Mouse (Mus musculus) cerebellum, adult 9-10 months (tissue): ENCODE results near the gene Stat3.

Experiments
- DNase-seq: peaks from one replicate; pipeline ENCODE4 v3.0.0; 2022

The Stat3 gene

DNA sequence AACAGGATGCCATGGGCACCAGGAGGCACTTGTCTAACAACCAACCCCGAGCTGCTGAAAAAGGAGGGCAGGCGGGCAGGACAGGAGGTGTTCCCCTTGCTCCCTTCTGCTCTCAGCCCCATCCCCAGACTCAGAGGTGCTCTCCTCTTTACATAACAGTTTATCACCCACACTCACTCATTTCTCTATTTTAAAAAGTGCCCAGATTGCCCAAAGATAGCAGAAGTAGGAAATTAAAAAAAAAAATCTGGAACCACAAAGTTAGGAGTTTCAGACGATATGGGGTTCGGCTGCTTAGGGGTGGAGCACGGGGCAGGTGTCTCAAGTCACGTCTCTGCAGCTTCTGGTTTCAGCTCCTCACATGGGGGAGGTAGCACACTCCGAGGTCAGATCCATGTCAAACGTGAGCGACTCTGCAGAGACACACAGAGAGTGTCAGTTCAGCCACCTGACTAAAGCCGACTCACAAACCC, 51.0 kb downstream of the Stat3 start:
- no peak for DNase-seq

DNA sequence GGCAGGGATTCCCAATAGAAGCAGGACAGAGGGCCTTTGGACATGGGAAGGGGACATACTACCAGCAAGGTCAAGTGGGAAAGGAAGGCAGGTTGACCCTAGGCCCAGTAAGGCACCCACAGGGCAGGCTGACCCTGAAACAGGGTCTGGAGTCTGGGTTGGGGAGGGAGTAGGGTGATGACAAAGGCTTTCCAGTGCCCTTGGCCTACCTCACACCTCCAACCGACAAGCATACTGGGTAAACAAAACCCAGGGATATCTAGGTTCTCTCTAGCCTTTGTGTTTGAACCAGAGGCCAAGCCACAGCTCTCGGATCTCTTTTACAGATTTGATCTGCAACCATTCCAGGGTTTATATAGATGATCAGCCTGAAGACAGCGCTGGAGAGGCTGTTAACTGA, 51.6 kb downstream of the Stat3 start:
- DNase-seq = no peak

DNA sequence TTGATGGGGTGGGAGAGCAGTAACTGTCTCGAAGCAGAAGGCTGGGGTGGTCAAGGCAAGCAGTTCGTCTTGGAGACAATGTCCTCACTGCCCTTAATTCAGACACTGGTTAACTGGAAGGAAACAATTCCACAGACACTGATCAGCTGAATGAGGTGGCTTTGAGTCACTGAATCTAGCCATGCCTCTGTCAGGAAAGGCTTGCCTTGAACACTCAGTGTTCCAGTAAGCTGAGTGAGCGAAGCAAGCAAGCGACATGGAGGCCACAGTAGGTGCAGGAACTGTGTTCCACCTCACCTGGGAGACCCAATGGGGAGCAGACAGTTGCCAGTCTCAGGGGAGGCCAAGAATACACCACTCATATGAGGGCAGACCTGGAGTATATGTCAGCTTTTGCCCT, 52.1 kb downstream of the Stat3 start:
- DNase-seq = no peak

DNA sequence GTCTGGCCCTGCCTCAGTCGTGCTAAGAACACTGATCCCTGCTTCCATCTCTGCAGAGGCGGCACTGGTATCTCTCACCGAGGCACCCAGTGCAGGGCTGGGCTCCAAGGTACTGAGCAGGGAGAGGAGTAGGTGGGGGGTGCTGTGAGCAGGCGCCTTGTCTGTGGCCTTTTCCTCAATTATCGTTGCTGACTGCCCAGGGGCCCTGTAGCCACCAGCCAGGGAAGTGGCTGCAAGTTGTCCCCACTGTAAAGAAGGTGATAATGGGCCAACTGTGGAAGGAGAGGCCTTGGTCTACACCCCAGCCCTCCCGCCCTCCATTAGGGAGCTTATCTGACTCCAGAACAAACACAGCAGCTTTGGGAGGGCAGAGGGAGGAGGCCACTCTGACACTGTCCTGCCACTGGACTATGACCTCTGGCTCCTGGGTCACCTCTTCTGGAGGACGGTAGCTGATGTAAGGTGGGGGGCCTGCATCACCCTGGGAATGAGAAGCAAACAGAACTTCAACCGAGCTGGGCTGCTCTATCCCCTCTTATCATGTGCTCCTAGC, 53.1 kb downstream of the Stat3 start:
- no peak for DNase-seq

DNA sequence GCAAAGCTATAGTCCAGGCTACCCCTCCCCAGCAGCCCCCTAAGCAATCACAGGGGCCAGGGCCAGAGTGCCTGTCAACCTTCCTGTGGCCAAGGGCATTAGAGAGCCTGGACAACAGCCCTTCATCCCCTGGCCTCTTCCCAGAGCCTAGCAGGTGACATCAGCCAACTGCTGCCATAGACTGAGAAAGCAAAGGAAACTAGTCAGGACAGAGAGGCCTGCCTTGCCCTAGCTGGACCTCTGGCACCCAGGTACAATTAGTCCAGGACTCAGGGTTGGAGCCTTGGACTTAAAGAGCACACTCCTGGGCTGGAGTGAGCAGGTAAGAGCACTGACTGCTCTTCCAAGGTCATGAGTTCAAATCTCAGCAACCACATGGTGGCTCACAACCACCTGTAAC, 53.9 kb downstream of the Stat3 start:
- no peak for DNase-seq

DNA sequence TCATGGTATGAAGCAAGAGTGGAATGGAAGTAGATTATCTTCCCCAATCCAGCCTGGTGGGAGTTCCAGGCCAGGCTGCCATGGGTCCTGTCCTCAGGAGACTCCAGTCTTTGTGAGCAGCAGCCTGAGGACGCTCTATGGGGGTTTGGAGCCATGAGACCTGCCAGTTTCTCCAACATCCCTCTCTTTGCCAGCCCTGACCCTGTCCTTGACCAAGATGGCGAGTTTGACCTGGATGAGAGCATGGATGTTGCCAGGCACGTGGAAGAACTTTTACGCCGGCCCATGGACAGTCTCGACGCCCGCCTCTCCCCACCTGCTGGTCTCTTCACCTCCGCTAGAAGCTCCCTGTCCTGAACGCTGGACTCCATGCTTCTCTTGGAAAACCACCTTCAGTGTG, 55.7 kb downstream of the Stat3 start:
- no peak for DNase-seq

DNA sequence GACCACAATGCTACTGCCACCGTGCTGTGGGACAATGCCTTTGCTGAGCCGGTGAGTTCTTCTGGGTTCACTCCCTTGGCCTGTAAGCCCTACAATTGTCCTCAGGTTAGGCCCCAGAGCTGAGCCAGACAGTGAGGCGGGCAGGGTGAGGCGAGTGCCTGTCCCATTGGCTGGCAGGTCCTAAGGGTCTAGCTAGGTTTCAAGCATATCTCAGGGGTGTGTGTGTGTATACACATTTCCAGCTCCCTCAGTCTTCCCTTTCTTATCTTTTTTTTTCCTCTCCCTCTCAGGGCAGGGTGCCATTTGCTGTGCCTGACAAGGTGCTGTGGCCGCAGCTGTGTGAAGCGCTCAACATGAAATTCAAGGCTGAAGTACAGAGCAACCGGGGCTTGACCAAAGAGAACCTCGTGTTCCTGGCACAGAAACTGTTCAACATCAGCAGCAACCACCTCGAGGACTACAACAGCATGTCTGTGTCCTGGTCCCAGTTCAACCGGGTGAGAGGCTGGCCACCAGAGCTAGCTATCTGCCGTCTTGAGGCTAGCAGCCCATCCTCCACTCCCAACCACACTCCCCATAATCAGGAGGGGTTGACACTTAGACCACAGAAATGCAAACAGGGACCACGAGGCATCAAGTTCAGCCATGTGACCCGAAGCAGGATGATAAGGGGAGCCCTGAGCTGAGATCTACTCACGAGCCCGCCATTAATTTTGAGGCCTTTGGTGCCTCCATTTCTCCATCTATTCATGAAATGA, 59.8 kb downstream of the Stat3 start:
- DNase-seq = no peak

DNA sequence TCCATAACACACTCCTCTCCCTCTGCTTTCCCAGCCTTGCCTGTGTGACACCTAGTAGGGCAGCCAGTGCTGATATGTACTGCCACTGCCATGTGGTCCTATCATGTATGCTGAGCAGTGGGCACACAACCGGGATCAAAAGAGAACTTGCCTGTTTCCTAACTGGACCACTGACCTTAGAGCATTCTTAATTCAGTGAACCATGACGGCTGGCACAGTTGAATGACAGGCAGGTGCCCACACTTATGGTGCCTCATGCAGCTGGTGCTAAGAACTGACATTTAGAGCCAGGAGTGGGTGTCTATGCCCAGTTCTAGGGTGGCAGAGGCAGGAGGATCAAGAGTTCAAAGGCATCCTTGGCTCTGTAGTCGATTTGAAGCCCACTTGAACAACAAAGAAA, 63.6 kb downstream of the Stat3 start:
- no peak for DNase-seq

DNA sequence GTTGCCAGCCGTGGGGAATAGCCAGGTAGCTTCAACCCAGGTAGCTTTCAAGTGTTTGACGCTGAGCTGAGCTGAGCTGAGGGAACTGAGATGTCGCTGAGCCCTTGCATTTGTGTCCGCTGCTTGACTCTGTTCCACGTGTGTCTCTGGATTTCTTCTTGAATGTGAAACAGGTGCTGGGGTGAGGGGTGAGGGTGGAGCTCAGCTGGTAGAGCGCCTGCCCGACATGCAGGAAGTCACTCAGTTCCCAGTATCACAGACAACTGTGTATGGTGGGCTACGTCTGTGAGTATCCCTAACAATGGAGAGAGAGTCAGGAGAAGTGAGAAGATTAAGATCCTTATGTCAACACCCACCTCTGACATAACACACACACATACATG, 68.4 kb downstream of the Stat3 start:
- DNase-seq = no peak

DNA sequence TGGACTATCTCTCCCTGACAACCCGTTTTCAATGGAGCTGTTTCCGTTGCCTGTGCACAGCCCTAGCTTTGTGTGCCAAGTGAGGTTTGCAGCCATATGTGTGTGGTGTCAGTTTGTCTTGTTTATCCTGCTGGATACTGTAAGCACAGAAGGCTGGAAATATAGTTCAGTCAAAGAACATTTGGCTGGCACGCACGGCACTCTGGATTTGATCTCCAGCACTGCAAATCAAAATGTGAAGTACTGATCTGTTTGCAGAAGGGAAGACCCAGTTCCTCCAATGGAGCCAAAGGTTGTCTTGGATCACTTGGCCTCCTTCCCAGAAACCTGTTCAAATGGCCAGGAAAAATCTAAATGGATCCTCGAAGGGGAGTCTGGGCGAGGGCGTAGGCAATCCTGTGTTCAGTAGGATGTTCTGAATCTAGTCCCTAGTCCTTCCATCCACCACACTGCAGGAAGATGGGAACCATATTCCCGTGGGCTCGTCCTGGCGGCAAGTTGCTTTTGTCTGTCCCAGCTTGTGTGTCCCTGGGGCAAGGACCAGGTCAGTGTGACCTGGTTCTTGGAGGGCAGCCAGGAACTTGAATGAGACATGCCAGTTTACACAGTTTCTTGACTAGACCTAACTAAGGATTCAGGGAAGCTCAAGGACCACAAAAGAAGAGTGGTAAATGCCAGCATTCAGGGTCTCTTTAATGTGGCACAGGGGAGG, 68.9 kb downstream of the Stat3 start:
- no peak for DNase-seq

DNA sequence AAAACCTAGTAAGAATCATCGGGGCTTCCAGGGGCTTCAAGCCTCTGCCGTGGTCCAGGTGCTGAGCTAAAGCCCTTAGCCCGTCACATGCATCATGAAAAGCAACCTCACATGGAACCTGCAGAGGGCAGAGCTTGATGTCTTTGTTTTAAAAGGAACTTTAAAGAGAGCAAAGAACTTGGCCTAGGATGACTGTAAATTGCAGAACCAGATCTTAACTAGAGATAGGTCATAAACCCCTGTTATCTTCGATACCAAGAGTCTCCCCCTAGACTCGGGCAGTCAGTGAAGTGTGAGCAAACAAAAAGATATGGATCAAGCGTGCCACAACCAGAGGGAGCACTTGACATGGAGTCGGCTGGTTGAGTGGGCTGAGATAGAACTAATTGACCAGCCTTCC, 73.7 kb downstream of the Stat3 start:
- DNase-seq = no peak

DNA sequence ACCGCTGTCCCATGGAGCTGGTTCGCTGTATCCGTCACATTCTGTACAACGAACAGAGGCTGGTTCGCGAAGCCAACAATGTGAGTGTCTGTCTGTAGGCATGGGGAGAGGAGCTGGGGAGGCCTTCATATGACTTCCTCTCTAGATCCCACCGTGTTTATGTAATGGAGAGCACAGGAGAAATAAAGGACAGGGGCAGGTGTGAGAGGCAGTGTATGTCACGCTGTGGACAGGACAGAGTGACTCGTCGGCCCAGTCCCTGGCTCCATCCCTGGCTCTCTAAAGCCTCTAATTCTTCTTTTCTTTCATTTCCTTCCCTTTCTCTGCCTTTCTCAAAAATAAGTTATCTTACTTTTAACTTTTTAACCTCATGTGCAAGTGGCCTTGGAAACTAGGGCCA, 76.2 kb downstream of the Stat3 start:
- no peak for DNase-seq

DNA sequence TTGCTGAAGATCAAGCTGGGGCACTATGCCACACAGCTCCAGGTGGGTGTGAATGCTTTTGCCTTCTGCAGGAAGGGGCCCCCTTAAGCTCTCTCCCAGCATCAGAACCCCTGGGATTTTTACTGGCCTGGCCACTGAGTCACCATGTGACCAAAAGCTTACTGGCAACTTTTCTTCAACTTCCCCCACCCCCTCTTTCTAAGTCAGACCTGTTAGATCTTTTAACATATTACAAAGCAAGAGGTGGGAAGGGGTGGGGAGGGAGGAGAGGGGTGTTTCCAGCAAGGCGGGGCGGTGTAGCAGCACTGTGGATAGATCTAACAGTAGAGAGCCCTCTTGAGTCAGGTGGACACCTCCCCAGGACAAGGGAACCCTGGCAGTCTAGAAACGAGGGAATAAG, 77.5 kb downstream of the Stat3 start:
- no peak for DNase-seq

DNA sequence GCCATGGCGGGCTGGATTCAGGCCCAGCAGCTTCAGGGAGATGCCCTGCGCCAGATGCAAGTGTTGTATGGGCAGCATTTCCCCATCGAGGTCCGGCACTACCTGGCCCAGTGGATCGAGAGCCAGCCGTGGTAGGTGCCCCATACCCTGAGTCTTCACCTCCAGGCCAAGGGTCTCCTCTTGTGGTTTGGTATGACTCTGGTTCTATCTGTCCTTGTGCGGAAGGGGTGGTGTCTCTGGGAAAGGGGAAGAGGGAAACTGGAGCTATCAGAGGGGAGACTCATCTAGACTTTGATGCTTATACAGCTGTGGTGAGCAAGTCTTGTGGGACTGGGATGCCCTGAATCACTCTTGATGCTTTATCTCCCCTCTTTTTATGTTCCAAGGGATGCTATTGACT, 78.0 kb downstream of the Stat3 start:
- DNase-seq = no peak

DNA sequence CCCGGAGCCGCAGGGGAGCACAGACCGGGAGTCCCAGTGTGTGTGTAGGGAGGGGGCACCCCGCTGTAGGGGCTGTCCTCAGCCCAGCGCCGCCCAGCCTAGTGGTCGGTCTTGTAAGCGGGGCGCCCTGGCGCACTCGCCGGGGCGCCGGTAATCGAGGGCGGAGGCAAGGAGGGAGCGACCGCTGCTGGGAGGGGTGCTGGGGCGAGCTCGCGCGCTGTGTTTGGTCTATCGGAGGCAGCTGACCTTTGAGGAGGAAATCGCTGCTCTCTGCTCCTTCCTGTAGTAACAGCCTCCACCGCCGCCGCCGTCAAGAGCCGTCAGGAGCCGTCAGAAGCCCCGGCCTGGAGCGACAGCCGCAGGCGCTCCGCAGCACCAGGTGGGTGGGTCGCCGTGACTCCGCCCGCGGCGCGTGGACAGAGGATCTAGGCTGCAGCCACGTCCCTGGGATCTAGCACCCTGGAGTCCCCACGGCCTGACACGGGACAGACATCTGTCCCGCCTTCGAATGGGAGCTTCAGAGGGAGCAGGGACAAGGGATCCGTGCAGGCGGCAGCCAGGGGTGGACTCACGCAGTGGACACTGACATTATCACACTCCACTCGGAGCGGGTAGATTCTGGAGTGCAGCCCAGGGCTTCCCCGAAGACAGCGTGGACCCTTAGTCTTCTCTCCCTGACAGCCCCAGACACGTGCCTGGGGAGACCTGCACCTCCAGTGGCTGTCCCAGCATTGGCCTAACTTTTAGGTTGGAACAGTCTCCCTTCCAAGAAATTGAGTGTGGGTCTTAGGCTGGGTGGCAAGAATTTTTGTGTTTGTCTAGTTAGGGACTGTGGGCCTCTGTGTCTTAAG, 78.9 kb downstream of the Stat3 start:
- DNase-seq = no peak

DNA sequence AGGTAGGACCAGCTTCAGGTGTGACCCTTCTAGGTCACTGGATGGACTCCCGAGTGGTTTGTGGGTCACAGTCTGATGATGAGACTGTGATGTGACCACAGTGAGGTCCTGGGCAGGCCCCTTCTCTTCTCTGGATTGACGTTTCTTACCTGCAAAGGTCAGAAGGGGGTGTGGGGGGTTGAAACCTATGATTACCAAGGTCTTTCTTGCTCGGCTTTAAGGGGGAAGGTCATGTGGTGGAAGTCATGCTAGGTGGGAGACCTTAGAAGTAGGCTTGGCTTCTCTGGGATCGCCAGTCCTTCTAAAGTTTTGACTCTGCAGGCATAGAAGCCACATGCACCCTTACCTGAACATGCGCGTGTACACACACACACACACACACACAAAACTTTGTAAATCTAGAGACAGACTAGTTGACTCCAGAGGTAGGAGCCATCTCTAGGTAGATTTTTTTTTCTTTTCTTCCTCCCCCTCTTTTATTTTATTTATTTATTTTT, 79.7 kb downstream of the Stat3 start:
- no peak for DNase-seq

DNA sequence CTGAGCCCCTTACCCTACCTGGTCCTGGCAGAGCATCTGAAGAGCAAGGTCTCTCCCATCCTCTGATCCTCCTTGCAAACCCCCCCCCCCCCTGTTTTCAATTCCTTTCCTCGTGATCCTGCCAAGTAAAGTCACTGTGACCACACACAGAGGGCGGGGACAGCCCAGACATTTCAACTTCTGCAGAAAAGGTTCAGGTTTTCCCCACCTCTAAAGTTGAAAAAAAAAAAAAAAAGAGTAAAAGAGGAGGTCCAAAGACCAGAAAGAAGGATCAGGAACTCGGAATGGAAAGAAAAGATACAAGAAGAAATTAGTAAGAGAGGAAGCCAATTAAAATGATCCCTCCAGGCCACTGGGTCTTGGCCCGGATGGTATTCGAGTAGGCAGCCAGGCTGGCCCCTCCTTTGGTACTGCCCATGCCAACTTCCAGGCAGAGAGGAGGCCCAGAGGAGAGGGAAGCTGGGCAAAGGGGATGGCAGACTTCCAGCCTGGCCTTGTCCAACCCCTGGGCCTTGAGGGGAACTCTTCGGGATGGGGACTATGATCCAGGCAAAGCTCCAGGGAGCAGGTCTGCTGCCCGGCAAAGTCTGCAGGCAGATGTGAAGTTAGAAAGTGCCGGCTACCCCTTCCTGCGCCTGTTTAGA, 80.3 kb downstream of the Stat3 start, which contains the start of gene Stat5a:
Gene Stat5a (plus strand): TSS at position 417 of the 644 bp plus-strand sequence.
- DNase-seq = no peak

DNA sequence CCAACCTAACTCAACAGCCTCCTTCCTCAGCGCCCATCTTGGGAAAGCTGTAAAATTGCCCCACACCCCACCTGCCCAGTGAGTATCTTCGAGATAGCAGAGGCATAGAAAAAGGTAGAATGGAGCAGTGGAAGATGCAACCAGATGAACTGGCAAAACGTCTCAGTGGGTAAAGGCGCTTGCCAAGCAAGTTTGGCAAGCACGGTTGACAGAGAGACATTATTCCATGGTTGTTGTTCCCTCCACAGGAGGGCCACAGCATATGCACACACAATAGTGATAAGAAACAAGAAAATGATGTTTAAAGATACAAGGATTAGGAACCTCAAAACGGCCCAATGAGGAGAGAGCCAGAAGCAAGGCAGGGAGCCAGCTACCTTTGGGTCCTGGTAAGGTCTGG, 81.4 kb downstream of the Stat3 start:
- no peak for DNase-seq

DNA sequence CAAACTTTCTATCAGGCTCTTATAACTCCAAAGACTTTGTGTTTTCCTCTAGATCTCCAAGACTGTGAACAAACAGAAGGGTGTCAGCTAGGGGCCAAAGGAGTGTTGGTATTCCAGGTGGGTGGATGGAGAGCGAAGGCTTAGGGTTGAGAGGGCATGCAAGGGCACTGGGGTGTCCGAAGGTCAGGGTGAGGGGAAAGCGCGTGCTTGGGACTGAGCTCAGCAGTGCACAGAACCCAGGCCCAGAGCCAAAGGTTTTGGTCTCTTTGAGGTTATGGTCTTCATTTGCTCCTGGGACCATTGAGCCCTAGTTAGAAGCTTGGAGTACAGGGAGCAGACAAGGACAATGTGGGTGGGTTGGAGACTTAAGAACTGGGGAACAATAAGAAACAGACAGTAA, 84.2 kb downstream of the Stat3 start:
- no peak for DNase-seq

DNA sequence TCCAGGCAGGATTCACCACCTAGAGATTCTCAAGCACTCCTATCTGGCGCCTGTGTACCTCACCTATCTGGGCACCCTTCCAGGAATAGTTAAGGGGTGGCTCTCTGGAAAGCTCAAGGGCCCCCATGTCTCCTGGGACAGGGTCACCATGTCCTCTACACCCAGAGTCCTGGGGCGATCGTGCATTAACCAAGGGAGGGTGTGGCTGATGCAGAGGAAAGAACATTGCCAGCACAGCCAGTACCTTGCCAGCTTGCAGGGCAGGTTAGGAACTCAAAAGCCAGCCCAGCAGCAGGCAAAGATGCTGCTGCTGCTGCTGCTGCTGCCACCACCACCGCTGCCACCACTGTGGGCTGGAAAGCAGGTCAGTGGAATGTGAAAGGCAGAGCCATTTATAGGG, 85.1 kb downstream of the Stat3 start:
- no peak for DNase-seq

DNA sequence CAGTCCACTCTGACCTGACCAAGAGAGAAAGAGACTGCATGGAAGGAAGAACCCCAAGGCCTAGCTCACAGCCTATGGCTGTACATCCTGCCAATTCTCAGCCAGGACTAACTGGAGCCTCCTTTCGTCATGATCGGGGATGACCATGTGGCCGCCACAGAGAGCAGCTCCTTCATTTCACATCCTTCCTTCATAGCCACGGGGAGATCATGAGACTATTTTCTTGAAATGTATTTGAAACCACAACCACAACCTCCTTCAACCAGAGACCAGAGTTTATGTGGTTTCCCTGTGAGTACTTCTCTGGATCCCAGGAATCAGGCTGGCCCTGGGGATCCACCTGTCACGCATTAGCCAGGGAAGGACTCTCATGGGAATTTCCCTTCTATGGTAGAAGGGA, 86.3 kb downstream of the Stat3 start:
- no peak for DNase-seq

DNA sequence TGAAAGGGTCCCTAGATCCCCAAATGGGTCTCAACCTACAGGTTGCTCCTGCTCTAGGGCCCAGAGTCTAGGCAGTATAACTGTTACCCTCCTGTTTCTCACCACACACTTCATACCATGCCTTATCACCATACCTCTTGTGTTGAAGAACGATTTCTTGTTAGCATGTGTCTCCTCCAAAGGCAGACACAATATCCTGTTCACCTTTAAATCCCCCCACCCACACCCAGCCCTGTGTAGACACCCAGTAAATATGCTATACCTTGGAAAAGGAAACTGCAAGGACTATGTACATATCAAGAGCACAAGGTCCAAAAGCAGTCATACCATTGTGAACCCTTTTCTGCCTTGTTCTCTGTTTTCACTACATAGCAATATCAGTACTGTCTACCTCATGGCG, 87.3 kb downstream of the Stat3 start:
- no peak for DNase-seq
